Mouse (Mus musculus) liver, embryonic 14.5 days (tissue): Measurements from ENCODE around the gene Olfr520. TPM values are rescaled to one million over a fixed set of nuclear protein-coding genes. Genes with fewer than 3 reads are reported as not detected.
A peak's percentile ranks its signal among the peaks of the same experiment; 100 is the strongest.
"Not testable (repeated sequence)": the region's sequence is repeated elsewhere in the genome, so short reads cannot be mapped to it uniquely, and the experiment has no call there.

Experiments used
- ATAC-seq: fragments of 200-750 bp; cut with Nextera tagmentation; 2 replicates; pipeline ENCODE4 v1.8.0; 2017; ENCODE audit warnings: moderate number of reproducible peaks, mild to moderate bottlenecking, moderate library complexity; ENCODE audit not compliant: insufficient read depth
- DNase-seq, 3 experiments: peaks; one replicate each; pipeline ENCODE4 v3.0.0-alpha.2; 2012 to 2013; ENCODE audit warnings: low read depth in 3 of 3, low spot score in 3 of 3
- H3K27ac ChIP-seq: fragments of 300-500 bp; sonication (generic); 2 replicates; pipeline ENCODE4 v1.5.1; 2014; ENCODE audit warnings: moderate library complexity, mild to moderate bottlenecking, control low read depth, inconsistent platforms
- H3K27me3 ChIP-seq: fragments of 300-500 bp; sonication (generic); 2 replicates; pipeline ENCODE4 v1.6.1; 2014; ENCODE audit warnings: mild to moderate bottlenecking, low read length, moderate library complexity; ENCODE audit not compliant: control insufficient read depth, insufficient read depth
- H3K36me3 ChIP-seq: fragments of 300-500 bp; sonication (generic); replicated peaks from 2 replicates; pipeline ENCODE4 v1.6.1; 2014; ENCODE audit warnings: low read depth; ENCODE audit not compliant: control insufficient read depth, insufficient read depth
- H3K4me1 ChIP-seq, 2 experiments: fragments of 200-500 bp in 1 of 2; fragments of 300-500 bp in 1 of 2; sonication (generic) in 1 of 2; replicated peaks; 2 replicates each; pipeline ENCODE4 v1.6.1; 2012 to 2014; ENCODE audit warnings: antibody characterized with exemption in 1 of 2, inconsistent platforms in 1 of 2, low read length in 1 of 2; ENCODE audit not compliant: control insufficient read depth in 2 of 2, insufficient read depth in 2 of 2
- H3K4me2 ChIP-seq: fragments of 300-500 bp; sonication (generic); 2 replicates; pipeline ENCODE4 v1.6.1; 2014; ENCODE audit warnings: low read depth, mild to moderate bottlenecking, control low read depth, moderate library complexity
- H3K4me3 ChIP-seq, 2 experiments: fragments of 200-500 bp in 1 of 2; fragments of 300-500 bp in 1 of 2; sonication (generic) in 1 of 2; 2 replicates each; pipeline ENCODE4 v1.5.1; 2012 to 2014; ENCODE audit warnings: low read depth in 2 of 2, low read length in 2 of 2, mild to moderate bottlenecking in 2 of 2, control low read depth in 1 of 2, inconsistent platforms in 1 of 2, moderate library complexity in 1 of 2; ENCODE audit not compliant: insufficient read depth in 1 of 2
- H3K9ac ChIP-seq: fragments of 300-500 bp; sonication (generic); replicated peaks from 2 replicates; pipeline ENCODE4 v1.6.1; 2014; ENCODE audit warnings: mild to moderate bottlenecking, control low read depth, moderate library complexity
- H3K9me3 ChIP-seq: fragments of 300-500 bp; sonication (generic); 2 replicates; pipeline ENCODE4 v1.6.1; 2016; ENCODE audit warnings: low read length, mixed read lengths; ENCODE audit not compliant: control insufficient read depth
- CTCF ChIP-seq: IDR thresholded peaks from 2 replicates; pipeline ENCODE4 v1.5.1; 2016; ENCODE audit warnings: antibody characterized with exemption, low read depth, control low read depth
- EP300 ChIP-seq: IDR thresholded peaks from 2 replicates; pipeline ENCODE4 v1.6.1; 2016; ENCODE audit warnings: antibody characterized with exemption, low read depth
- WGBS: fragments of 180-500 bp; shearing (Covaris S2); extraction: QIAGEN DNeasy Blood & Tissue Kit; methylation state at CpG from one replicate; pipeline ENCODE4 v1.1.7; 2014; ENCODE audit not compliant: insufficient replicate concordance; 5-methylcytosine and 5-hydroxymethylcytosine counted together
- polyA plus RNA-seq, 2 experiments: library from polyadenylated mRNA; depleted of rRNA in 1 of 2; stranded (reverse) in 1 of 2; unstranded in 1 of 2; fragments of >200 nt; fragmentation: Nextera tagmentation in 1 of 2; extraction: Ambion mirVana in 1 of 2; gene quantifications; 2 replicates each; pipeline versions ENCODE4 v1.2.1 to v1.2.3; 2012 to 2014

Olfr520 gene
- polyA plus RNA-seq, 2 experiments = not detected

DNA sequence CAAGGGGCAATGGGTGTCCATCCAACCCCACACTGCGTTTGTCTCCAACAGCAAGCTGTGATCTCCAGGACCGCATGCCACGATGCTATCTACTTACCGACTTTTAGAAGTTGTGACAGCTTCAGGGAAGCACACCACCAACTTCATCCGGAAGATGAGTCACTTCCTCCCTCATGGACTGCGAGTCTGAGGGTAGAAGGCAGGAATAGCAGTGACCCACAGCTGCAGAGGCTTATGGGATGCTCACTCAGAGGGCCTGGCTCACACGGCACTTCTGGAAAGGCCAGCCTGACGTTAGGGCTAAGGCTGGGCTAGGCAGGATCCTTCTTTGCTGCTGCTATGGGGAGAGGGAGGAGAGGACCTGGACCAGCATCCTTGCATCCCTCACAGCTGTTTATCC, 18.9 kb upstream of the Olfr520 start, which contains the start of gene Slco2b1:
Gene Slco2b1 (minus strand): TSS at position 175 of the 400 bp plus-strand sequence.
- Histone ChIP-seq H3K4me1 (no peaks in the 10 kb centered on the region), H3K4me2 (no peak within 1 kb of the TSS), H3K9me3 (no peaks in the 10 kb centered on the region), H3K4me3 (no peak within 1 kb of the TSS), H3K9ac (no peak within 1 kb of the TSS), H3K27ac (no peak within 1 kb of the TSS), H3K27me3 (no peaks in the 10 kb centered on the region), H3K36me3 (no peaks in the 10 kb centered on the region)
- 27% methylated on average over 8 of the region's 8 CpGs for WGBS
- ATAC-seq (no peak), DNase-seq (no peak)
- TF ChIP-seq CTCF = no peak

DNA sequence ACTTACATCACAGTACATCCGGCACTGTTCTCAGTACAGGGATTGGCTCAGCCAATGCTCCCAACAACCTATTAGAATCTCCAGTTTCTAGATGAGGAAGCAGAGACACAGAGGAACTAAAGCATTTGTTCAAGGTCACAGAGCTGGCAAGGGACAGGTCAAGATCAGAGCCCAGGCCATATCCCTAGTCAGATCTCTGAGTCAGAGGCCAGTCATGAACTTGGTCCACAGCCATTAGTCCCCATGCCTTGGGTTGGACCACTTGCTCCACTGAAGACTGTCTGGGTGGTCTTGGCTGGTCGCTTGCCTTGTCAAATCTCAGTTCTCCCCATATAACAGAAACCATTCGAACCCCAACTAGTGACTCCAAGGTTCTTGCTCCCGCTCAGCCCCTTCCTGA, 17.6 kb upstream of the Olfr520 start:
- Histone ChIP-seq H3K4me2 (no peak overlapping the region), H3K9me3 (no peaks in the 10 kb centered on the region), H3K4me3 (no peak overlapping the region), H3K27ac (no peak overlapping the region), H3K27me3 (no peaks in the 10 kb centered on the region), H3K4me1 (no peaks in the 10 kb centered on the region), H3K9ac (no peak overlapping the region), H3K36me3 (no peaks in the 10 kb centered on the region)
- DNase-seq = no peak
- TF ChIP-seq EP300 (no peak), CTCF (no peak)
- 67% methylated on average over 4 of the region's 4 CpGs for WGBS
- ATAC-seq = no peak

DNA sequence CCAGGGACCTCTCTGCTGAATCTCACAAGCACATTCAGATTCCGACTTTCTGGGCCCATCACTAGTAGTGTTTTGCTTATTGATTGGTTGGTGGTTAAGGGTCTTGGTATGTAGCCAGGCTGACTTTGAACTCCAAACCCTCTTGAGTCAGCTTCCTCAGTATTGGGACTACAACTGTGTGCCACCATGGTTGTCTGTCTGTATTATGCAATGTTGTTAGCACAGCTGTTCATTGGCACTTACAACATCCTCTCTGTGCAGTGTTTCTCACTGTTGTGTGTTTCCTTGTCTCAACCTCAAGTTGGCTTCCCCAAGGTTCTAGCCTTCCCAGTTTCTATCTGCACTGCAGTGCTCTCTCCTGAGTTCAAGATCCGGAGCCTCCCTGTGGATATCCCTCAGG, 13.5 kb upstream of the Olfr520 start:
- H3K4me2 ChIP-seq = no peak overlapping the region
- no peaks in the 10 kb centered on the region for H3K27me3 ChIP-seq
- ATAC-seq (no peak), DNase-seq (no peak)
- H3K27ac ChIP-seq = no peak overlapping the region
- TF ChIP-seq EP300 (no peak), CTCF (no peak)
- no peaks in the 10 kb centered on the region for H3K36me3 ChIP-seq
- 47% methylated on average over 2 of the region's 2 CpGs for WGBS
- no peak overlapping the region for H3K9ac ChIP-seq
- no peaks in the 10 kb centered on the region for H3K4me1 ChIP-seq
- H3K4me3 ChIP-seq = no peak overlapping the region
- no peaks in the 10 kb centered on the region for H3K9me3 ChIP-seq

DNA sequence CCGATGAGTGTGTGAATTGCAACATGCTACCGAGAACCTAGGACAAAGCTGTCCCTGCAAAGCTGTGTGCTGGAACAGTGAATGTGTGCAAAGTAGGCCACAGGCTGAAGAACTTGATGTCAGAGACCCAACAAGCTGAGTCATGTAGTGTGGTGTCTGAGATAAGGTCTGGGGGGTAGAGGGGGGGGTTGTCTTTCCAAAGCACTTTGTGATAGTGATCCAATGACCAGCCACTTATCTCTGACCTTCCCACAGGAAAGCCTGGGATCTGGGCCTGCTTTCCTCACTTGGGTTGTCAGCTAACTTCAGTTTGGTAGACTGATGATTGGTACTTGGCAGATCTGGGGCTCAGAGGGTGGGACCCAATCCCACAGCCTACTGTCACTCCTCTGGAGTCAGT, 4.5 kb downstream of the Olfr520 start:
- no peak overlapping the region for H3K9ac ChIP-seq
- TF ChIP-seq CTCF (no peak), EP300 (0 out of 2 replicates have a peak, but pooled peaks have one; percentile 13)
- H3K27ac ChIP-seq = no peak overlapping the region
- DNase-seq = no peak
- no peaks in the 10 kb centered on the region for H3K36me3 ChIP-seq
- no peak overlapping the region for H3K4me2 ChIP-seq
- ATAC-seq = peak; percentile 23; the same call in 1 of the 2 replicates
- H3K4me3 ChIP-seq = no peak overlapping the region
- WGBS = 24% methylated on average over 2 of the region's 2 CpGs
- H3K27me3 ChIP-seq = no peaks in the 10 kb centered on the region
- peaks cover 0 to 7% of the 10 kb centered on the region in 2 experiments; a peak in 2 of 4 replicates for H3K4me1 ChIP-seq
- no peaks in the 10 kb centered on the region for H3K9me3 ChIP-seq

DNA sequence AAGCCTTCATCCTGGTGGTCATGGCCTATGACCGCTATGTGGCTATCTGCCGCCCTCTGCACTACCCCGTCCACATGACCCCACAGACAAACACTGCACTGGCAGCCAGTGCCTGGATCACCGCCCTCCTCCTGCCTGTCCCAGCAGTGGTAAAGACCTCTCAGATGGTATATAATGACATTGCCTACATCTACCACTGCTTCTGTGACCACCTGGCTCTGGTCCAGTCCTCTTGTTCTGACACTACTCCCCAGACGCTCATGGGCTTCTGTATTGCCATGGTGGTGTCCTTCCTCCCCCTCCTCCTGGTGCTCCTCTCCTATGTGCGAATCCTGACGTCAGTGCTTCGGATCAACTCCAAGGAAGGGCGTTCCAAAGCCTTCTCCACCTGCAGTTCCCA, 5.4 kb downstream of the Olfr520 start:
- 71% methylated on average over 9 of the region's 9 CpGs for WGBS

More for the DNA sequence above, 5.4 kb downstream of the Olfr520 start:
- not testable (repeated sequence) for ATAC-seq, H3K4me1 ChIP-seq, DNase-seq, H3K9me3 ChIP-seq, H3K9ac ChIP-seq, H3K36me3 ChIP-seq, H3K4me2 ChIP-seq, H3K4me3 ChIP-seq, H3K27ac ChIP-seq, H3K27me3 ChIP-seq
